Comparison of ENCODE assay signal across 11 mouse cellular contexts in genomic region chr10:64641576-64641975, GRCm38 (mm10).
A peak's percentile ranks its signal among the peaks of the same experiment; 100 is the strongest.
DNase-seq lines count a peak whose midpoint lies in the region; ATAC-seq lines count a peak whose summit lies in the region.
"Had no signal": no experiment of that assay in that cellular context is flagged by ENCODE, and none has a peak within 500 bp of the region (broad histone marks: within the 10 kb centered on the region; RNA-seq: fewer than 3 reads in every experiment).

No protein-coding gene starts in this region.

- H3K4me1 ChIP-seq in neural tube, embryonic 13.5 days (replicated peaks) = no peaks in the 10 kb centered on the region
- H3K4me1 ChIP-seq in neural tube, embryonic 15.5 days = 0 out of 2 replicates have a peak, but pooled peaks cover 4% of the 10 kb centered on the region
- H3K4me1 ChIP-seq: liver, embryonic 15.5 days had no signal

- H3K27me3 ChIP-seq in neural tube, embryonic 13.5 days = no peaks in the 10 kb centered on the region
- no peaks in the 10 kb centered on the region for H3K27me3 ChIP-seq in neural tube, embryonic 15.5 days (replicated peaks)
- H3K27me3 ChIP-seq: liver, embryonic 15.5 days; neural tube, embryonic 12.5 days had no signal

- H3K27ac ChIP-seq in neural tube, embryonic 13.5 days (replicated peaks) = no peak overlapping the region
- no peak overlapping the region for H3K27ac ChIP-seq in neural tube, embryonic 15.5 days (replicated peaks)
- H3K27ac ChIP-seq: liver, embryonic 15.5 days; neural tube, embryonic 12.5 days had no signal

- WGBS in neural tube, embryonic 13.5 days = 51% methylated on average over 8 of the region's 8 CpGs
- 49% methylated on average over 8 of the region's 8 CpGs for WGBS in neural tube, embryonic 15.5 days

- no peaks in the 10 kb centered on the region for H3K9me3 ChIP-seq in neural tube, embryonic 13.5 days
- no peaks in the 10 kb centered on the region for H3K9me3 ChIP-seq in neural tube, embryonic 15.5 days (replicated peaks)
- H3K9me3 ChIP-seq: liver, embryonic 15.5 days; neural tube, embryonic 12.5 days had no signal

- no peak overlapping the region for H3K4me3 ChIP-seq in neural tube, embryonic 13.5 days
- H3K4me3 ChIP-seq in neural tube, embryonic 15.5 days (replicated peaks) = no peak overlapping the region
- H3K4me3 ChIP-seq: liver, embryonic 15.5 days; neural tube, embryonic 12.5 days had no signal

- H3K4me2 ChIP-seq in neural tube, embryonic 13.5 days = no peak overlapping the region
- H3K4me2 ChIP-seq in neural tube, embryonic 15.5 days = no peak overlapping the region
- H3K4me2 ChIP-seq: heart, embryonic 11.5 days; liver, embryonic 15.5 days; neural tube, embryonic 12.5 days had no signal

- peak; percentile 3 to 9 for DNase-seq in cerebellum, postnatal 14 days
- no peak for DNase-seq in cerebellum, adult 18-20 months
- DNase-seq in kidney, postnatal 4 days = peak; percentile 38 to 49
- no peak for DNase-seq in gastrocnemius, postnatal 4 days (ENCODE audit: low spot score in 2 of 2)
- DNase-seq in spleen, adult 18-20 months = no peak
- no peak for DNase-seq in urinary bladder, postnatal 4 days (ENCODE audit: low spot score in 2 of 2)

- H3K9ac ChIP-seq in neural tube, embryonic 13.5 days = no peak overlapping the region
- H3K9ac ChIP-seq in neural tube, embryonic 15.5 days (replicated peaks) = no peak overlapping the region
- H3K9ac ChIP-seq: liver, embryonic 15.5 days; neural tube, embryonic 12.5 days had no signal

- peak; percentile 76 for ATAC-seq in neural tube, embryonic 13.5 days (ENCODE audit: low read depth)
- no peak; the same call in 1 of the 2 replicates for ATAC-seq in neural tube, embryonic 15.5 days (ENCODE audit: low FRiP score)

- no peaks in the 10 kb centered on the region for H3K36me3 ChIP-seq in neural tube, embryonic 13.5 days
- H3K36me3 ChIP-seq in neural tube, embryonic 15.5 days = no peaks in the 10 kb centered on the region
- H3K36me3 ChIP-seq: liver, embryonic 15.5 days; neural tube, embryonic 12.5 days had no signal

Comparison
In these comparisons a context has a peak if more than half of its experiments do, and no peak if none do; other contexts are left out.
1. DNase-seq: peak in cerebellum, postnatal 14 days (2 of 2) and kidney, postnatal 4 days (2 of 2); none in cerebellum, adult 18-20 months (0 of 2), gastrocnemius, postnatal 4 days (0 of 2), spleen, adult 18-20 months (0 of 2) and urinary bladder, postnatal 4 days (0 of 2).